Mouse (Mus musculus): ENCODE measurements at regions not wholly inside any gene's neighbourhood (a gene's known extent, or its start where the extent isn't known, plus 50 kb on each side); places are given as distances from the start of the nearest gene placed in this dataset.

DNA sequence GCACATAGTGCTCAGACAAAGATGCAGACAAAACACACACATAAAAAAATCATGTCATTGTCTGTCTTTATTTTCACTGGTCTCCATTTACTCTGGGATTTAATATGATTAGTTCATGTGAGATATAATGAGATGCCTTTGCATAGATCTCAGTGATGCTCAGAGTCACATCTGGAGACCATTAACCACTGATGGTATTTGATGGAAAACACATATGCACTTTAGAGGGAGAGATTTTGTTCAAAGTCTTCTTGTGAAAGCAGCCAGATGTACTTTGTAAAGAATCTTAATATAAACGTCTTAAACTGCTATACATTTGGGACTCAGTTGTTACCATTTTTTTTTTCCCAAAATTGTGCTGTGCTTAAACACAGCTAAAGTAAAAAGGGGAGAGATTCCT, 79.1 kb upstream of the Tmtc4 start:
- H3K27ac ChIP-seq (ENCODE audit: low read length) = no peak overlapping the region
- H3K27me3 ChIP-seq (ENCODE audit: control insufficient read depth, insufficient read depth, low read depth, low read length) = no peaks in the 10 kb centered on the region
- 65% methylated on average over 1 of the region's 1 CpGs for WGBS
- no peaks in the 10 kb centered on the region; the same call in 1 of the 2 replicates for H3K4me1 ChIP-seq (ENCODE audit: control insufficient read depth, insufficient read depth, low read length)
- no peaks in the 10 kb centered on the region for H3K9me3 ChIP-seq (replicated peaks; ENCODE audit: control insufficient read depth, low read length, poor library complexity, severe bottlenecking)
- ATAC-seq = no peak
- no peak overlapping the region for H3K4me2 ChIP-seq (ENCODE audit: low read length)
- H3K4me3 ChIP-seq (ENCODE audit: low read depth, low read length) = no peak overlapping the region
- H3K9ac ChIP-seq (ENCODE audit: low read depth, low read length) = no peak overlapping the region
- H3K36me3 ChIP-seq (ENCODE audit: control insufficient read depth, insufficient read depth, low read length) = no peaks in the 10 kb centered on the region

DNA sequence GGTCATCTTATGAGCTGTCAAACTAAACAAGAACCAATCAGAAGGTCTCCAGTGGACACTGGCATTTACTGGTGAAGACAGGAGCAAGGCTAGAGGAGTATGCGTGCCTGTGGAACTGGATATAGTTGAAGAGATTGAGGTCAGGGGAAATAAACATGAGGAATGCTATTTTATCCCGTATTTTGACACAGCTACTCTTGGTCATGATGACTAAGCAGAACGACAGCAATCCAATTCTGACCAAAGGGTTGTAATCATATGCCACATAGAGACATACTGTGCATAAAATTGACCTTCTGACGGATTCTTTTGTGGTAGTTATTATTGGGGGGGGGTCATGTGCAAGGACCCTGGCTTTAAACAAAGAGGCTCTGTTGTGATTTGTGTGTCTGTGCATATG, 73.1 kb upstream of the Tmtc4 start:
- no peak overlapping the region for H3K9ac ChIP-seq (ENCODE audit: low read depth, low read length)
- no peak for ATAC-seq
- H3K27me3 ChIP-seq (ENCODE audit: control insufficient read depth, insufficient read depth, low read depth, low read length) = no peaks in the 10 kb centered on the region
- no peaks in the 10 kb centered on the region for H3K36me3 ChIP-seq (ENCODE audit: control insufficient read depth, insufficient read depth, low read length)
- 72% methylated on average over 4 of the region's 4 CpGs for WGBS
- no peak overlapping the region for H3K4me3 ChIP-seq (ENCODE audit: low read depth, low read length)
- no peaks in the 10 kb centered on the region for H3K9me3 ChIP-seq (replicated peaks; ENCODE audit: control insufficient read depth, low read length, poor library complexity, severe bottlenecking)
- no peak overlapping the region for H3K27ac ChIP-seq (ENCODE audit: low read length)
- H3K4me2 ChIP-seq (ENCODE audit: low read length) = no peak overlapping the region
- no peaks in the 10 kb centered on the region for H3K4me1 ChIP-seq (ENCODE audit: control insufficient read depth, insufficient read depth, low read length)

DNA sequence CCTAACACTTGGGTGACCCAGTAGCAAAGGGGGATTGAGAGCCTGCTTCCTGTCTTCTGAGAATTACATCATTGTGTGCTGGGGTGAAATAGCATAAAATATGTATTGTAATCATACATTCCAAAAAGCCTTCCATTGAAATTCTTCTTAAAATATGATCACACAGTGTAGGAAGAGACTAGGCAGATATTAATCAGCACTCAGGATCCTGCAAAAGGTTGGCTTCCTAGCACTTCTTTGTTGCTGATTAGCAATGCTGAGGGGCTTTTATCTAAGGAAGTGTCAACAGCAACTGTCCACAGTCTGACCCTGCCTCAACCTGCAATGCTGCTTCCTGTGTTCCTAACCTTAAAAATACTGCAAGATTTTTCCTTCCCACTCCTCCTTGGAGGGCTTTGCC, 64.6 kb upstream of the Tmtc4 start:
- H3K4me3 ChIP-seq (ENCODE audit: low read depth, low read length) = no peak overlapping the region
- H3K27ac ChIP-seq (ENCODE audit: low read length) = no peak overlapping the region
- no peaks in the 10 kb centered on the region for H3K9me3 ChIP-seq (replicated peaks; ENCODE audit: control insufficient read depth, low read length, poor library complexity, severe bottlenecking)
- no peak for ATAC-seq
- no peak overlapping the region for H3K4me2 ChIP-seq (ENCODE audit: low read length)
- H3K36me3 ChIP-seq (ENCODE audit: control insufficient read depth, insufficient read depth, low read length) = no peaks in the 10 kb centered on the region
- H3K4me1 ChIP-seq (ENCODE audit: control insufficient read depth, insufficient read depth, low read length) = no peaks in the 10 kb centered on the region
- no peak overlapping the region for H3K9ac ChIP-seq (ENCODE audit: low read depth, low read length)
- no peaks in the 10 kb centered on the region for H3K27me3 ChIP-seq (ENCODE audit: control insufficient read depth, insufficient read depth, low read depth, low read length)

DNA sequence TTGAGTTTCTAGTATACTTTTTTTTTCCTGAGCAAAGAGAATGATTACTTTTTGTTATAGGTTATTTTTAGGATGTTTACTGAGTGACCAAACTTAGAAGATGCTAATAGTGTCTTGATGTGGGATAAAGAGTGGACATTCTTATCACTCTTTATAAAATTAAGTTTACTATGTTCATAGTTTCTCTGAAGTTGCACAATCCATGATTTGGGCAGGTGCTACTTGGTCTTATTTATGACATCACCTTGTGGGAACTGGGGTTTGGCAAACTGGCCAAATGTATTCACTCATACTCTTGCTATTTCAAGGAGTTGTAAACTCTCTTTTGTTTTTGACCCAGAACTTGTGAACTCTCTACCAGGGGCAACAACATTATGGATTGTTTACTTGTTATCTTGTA, 56.2 kb upstream of the Tmtc4 start:
- ATAC-seq = no peak
- Histone ChIP-seq H3K27me3 (ENCODE audit: control insufficient read depth, insufficient read depth, low read depth, low read length) (no peaks in the 10 kb centered on the region), H3K9me3 (replicated peaks; ENCODE audit: control insufficient read depth, low read length, poor library complexity, severe bottlenecking) (no peaks in the 10 kb centered on the region), H3K27ac (ENCODE audit: low read length) (no peak overlapping the region), H3K4me2 (ENCODE audit: low read length) (no peak overlapping the region), H3K4me3 (ENCODE audit: low read depth, low read length) (no peak overlapping the region), H3K36me3 (ENCODE audit: control insufficient read depth, insufficient read depth, low read length) (no peaks in the 10 kb centered on the region), H3K4me1 (ENCODE audit: control insufficient read depth, insufficient read depth, low read length) (no peaks in the 10 kb centered on the region), H3K9ac (ENCODE audit: low read depth, low read length) (no peak overlapping the region)

DNA sequence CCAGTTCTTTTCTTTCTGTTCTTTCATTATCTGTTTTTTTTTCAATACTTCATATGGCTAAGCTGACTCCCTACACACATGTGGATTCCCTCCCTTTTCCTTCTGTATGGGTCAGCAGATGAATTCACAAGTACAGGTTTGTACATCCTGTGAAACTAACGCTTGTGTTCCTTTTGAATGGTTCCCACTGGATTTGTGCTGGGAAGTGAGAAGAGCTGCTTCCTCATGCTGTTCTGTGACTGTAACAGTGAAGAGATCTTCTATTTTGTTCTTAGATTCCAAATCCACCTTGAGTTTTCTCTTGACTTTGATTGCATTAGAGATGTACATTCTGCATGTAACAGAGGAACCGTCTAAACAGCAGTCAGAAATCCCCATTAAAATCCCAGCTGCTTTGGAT, 53.6 kb upstream of the Tmtc4 start:
- 74% methylated on average over 2 of the region's 2 CpGs for WGBS
- Histone ChIP-seq H3K4me3 (ENCODE audit: low read depth, low read length) (no peak overlapping the region), H3K36me3 (ENCODE audit: control insufficient read depth, insufficient read depth, low read length) (no peaks in the 10 kb centered on the region), H3K4me1 (ENCODE audit: control insufficient read depth, insufficient read depth, low read length) (no peaks in the 10 kb centered on the region), H3K9me3 (replicated peaks; ENCODE audit: control insufficient read depth, low read length, poor library complexity, severe bottlenecking) (no peaks in the 10 kb centered on the region), H3K27ac (ENCODE audit: low read length) (no peak overlapping the region), H3K27me3 (ENCODE audit: control insufficient read depth, insufficient read depth, low read depth, low read length) (no peaks in the 10 kb centered on the region), H3K9ac (ENCODE audit: low read depth, low read length) (no peak overlapping the region), H3K4me2 (ENCODE audit: low read length) (no peak overlapping the region)
- no peak for ATAC-seq

Measured in midbrain, embryonic 16.5 days (tissue).